Mouse (Mus musculus) bone marrow macrophage, adult 2 months (primary cell): ENCODE results near the gene Fkbp2. TPM values are rescaled to one million over a fixed set of nuclear protein-coding genes. Genes with fewer than 3 reads are reported as not detected.

Source experiments
- H3K27ac ChIP-seq: 2 replicates; pipeline ENCODE4 v1.5.1; 2012; ENCODE audit warnings: low read depth, low read length; ENCODE audit not compliant: insufficient read depth
- H3K4me1 ChIP-seq: 2 replicates; pipeline ENCODE4 v1.6.1; 2012; ENCODE audit warnings: low read length; ENCODE audit not compliant: control insufficient read depth, insufficient read depth
- H3K4me3 ChIP-seq: 2 replicates; pipeline ENCODE4 v1.5.1; 2012; ENCODE audit warnings: mild to moderate bottlenecking, low read length, moderate library complexity; ENCODE audit not compliant: insufficient read depth
- CTCF ChIP-seq: IDR thresholded peaks from 2 replicates; pipeline ENCODE4 v1.5.1; 2012; ENCODE audit warnings: low read depth, mild to moderate bottlenecking, low read length, moderate library complexity
- POLR2A ChIP-seq: IDR thresholded peaks from 2 replicates; pipeline ENCODE4 v1.6.1; 2012; ENCODE audit warnings: mild to moderate bottlenecking, low read depth, low read length, borderline replicate concordance
- polyA plus RNA-seq: library from polyadenylated mRNA; stranded (reverse); fragments of >200 nt; gene quantifications from 2 replicates; pipeline ENCODE4 v1.2.4, GENCODE M21; 2012; ENCODE audit not compliant: missing spikeins, insufficient read depth, insufficient read length

The Fkbp2 gene
- polyA plus RNA-seq, 1 experiment = 118 TPM

DNA sequence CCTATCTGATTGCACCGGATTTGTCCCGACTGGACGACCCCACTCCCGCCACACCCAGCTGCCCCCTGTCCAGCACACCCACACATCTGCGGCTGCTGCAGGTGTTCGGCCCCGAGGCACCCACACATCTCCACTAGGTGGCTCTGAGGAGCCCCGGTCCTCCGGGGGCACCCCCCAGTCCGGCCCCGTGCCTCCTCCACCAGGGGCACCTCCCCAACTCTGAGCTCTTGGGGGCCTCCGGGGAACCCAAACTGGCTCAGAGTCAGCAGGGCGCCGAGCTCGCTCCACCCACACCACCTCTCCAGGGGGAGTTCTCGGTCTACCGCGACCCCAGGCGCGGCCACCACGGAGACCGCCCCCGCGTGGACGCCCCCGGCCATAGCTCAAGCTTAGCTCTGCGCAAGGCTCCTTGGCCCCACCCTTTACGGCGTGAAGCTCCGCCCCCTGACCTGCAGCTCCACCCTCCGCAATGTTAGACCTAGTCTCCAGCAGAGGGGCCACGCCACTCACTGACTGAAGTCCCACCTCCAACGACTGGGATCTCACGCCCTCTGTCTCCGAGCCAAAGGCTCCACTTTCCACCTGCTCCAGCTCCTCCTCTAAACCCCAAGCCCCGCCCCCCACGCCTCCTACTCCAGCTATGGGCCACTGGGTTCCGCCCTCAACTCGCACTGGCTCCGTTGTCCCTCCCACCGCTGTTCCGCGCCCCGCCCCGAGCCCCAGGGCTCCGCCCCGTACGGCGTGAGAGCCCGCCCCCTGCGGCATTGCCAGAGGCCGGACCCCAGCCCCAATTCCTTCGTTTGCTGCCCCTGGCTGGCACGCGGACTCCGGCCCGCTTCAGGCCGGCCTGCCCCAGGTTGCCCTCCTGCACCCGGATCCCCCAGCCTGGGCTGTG, 568 bp downstream of the Fkbp2 start:
- Histone ChIP-seq H3K27ac (peak overlapping the region; percentile 81), H3K4me3 (peak overlapping the region; percentile 75), H3K4me1 (peaks cover 18% of the 10 kb centered on the region)
- peak; percentile 79 for TF ChIP-seq CTCF
- no peak for TF ChIP-seq POLR2A

DNA sequence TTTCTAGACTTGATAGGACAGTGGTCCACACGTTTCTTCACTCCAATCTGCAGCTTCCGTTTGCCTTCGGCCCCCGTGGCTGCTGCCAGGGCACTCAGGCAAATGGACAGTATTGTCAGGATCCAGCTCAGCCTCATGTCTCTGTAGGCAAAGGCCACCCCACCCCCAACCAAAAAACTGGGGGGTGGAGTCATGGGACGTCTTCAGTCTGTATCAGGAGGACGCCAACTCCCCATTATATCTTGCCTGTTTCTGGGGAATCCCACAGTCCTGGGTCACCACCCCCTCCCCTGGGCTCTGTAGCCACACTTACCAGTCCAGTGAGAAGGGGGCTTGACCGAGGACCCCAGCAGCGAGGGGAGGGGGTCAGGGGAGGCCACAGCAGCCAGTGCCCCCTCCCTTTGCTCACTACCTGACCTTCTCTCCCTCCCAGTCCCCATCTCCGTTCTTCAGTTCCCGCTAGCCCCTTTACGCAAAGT, 1.3 kb downstream of the Fkbp2 start:
- peaks cover 18% of the 10 kb centered on the region for H3K4me1 ChIP-seq
- H3K27ac ChIP-seq = peak overlapping the region; percentile 81
- TF ChIP-seq CTCF = no peak
- no peak for TF ChIP-seq POLR2A
- peak overlapping the region; percentile 74 for H3K4me3 ChIP-seq

DNA sequence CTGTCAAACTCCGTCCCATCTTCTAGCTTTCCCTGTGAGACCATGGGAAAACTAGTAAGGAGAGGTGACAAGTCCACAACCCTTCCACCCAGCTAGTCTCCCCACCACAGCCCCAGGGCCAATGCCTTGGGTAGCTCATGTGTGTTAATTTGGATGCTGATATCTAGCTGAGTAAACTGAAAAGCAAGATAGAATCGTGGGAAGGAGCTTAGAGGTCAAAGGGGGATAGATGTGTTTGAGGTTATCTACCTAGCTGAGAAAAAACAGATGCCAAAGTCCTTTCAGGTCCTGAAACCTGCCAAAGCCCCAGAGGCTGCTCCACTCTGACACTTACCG, 1.7 kb downstream of the Fkbp2 start:
- no peak for TF ChIP-seq POLR2A
- no peak for TF ChIP-seq CTCF
- Histone ChIP-seq H3K27ac (peak overlapping the region; percentile 81), H3K4me1 (peaks cover 22% of the 10 kb centered on the region), H3K4me3 (peak overlapping the region; percentile 74)

DNA sequence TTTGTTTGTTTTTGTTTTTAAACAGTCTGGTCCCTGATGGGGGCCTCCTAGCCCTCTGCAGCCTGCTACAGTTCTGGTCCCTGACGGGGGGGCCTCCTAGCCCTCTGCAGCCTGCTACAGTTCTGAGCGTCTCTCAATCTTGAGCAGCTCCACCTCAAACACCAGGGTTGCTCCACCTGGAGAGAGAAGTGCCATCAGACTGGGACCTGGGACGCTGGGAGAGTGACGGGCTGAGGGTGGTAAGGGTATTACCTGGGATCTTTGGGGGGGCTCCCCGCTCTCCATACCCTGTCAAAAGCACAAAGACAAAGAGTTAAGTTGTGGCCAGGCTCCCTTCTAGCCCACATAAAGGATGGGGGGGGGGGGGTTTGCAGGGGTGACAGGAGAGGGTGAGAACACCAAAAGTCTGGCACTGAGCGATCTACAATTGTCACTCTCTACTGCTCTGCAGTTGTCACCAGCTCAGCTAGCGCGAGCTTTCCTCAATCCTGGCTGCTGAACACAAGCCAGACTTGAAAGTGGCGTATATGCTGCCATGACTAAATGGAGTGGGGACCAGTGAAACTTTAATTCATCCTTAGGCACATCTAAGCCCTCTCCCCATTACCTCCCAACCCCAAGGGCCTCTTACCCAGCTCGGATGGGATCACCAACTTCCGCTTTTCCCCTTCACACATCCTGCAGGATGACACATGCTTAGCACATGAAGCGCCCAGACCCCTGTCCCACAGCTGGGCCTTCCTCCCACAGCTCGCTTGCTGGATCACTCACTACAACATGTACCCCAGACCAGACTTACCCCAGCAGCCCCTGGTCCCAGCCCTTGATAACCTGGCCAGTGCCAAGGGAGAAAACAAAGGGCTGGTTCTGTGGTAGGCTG, 2.3 kb downstream of the Fkbp2 start:
- peaks cover 22% of the 10 kb centered on the region for H3K4me1 ChIP-seq
- peak overlapping the region; percentile 74 for H3K4me3 ChIP-seq
- TF ChIP-seq POLR2A (no peak), CTCF (no peak)
- H3K27ac ChIP-seq = peak overlapping the region; percentile 81

DNA sequence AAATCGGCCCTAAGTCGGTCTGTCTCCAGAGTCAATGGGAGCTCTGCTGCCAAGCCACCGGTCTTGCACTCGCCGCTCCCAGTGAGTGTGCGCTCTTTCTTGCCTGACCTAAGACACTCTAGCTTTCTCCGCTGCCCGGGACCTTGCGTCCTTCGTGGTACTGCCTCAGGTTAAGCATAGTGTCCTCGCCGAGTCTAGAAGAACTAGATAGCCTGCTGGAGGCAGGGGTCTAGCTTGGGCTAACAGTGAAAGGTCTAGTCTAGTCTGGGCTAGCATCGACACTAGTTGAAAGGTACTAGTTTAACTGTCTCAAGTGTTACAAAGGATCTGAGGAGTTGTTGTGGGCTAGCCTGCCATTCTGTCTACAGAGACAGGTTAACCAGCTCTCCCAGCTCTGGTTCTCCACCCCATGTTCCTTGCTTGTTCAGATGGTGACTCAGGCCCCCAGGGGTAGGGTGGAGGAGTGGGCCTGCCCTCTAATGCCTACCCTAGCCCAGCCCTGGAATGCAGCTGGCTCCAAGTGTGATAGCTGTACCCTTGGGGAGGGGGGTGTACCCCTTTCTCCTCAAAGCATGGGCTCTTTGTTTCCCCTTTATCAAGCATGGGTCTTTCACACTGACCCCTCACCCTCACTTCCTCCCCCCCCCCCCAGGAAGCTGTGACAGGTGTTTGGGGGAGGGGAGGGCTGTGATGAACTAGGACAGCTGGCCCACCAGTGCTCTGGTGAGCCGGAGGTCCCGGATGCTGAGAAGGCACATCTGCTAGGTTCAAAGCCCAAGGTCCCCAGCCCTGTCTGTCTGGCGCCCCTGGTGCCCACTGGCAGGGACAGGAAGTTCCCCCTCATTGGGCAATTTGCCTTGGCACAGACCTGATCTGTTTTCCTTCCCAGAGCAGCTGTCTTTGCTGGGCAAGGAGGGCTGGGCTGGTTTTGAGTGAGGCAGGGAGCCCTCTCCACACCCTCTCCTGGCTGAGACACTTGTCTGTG, 4.5 kb downstream of the Fkbp2 start, which contains the start of gene Plcb3:
Plcb3 (minus strand) TSS at position 934 of the 985 bp plus-strand sequence.
- Histone ChIP-seq H3K4me1 (peaks cover 25% of the 10 kb centered on the region), H3K27ac (peak within 1 kb of the TSS; percentile 64), H3K4me3 (peak within 1 kb of the TSS; percentile 65)
- TF ChIP-seq POLR2A (no peak), CTCF (no peak)

DNA sequence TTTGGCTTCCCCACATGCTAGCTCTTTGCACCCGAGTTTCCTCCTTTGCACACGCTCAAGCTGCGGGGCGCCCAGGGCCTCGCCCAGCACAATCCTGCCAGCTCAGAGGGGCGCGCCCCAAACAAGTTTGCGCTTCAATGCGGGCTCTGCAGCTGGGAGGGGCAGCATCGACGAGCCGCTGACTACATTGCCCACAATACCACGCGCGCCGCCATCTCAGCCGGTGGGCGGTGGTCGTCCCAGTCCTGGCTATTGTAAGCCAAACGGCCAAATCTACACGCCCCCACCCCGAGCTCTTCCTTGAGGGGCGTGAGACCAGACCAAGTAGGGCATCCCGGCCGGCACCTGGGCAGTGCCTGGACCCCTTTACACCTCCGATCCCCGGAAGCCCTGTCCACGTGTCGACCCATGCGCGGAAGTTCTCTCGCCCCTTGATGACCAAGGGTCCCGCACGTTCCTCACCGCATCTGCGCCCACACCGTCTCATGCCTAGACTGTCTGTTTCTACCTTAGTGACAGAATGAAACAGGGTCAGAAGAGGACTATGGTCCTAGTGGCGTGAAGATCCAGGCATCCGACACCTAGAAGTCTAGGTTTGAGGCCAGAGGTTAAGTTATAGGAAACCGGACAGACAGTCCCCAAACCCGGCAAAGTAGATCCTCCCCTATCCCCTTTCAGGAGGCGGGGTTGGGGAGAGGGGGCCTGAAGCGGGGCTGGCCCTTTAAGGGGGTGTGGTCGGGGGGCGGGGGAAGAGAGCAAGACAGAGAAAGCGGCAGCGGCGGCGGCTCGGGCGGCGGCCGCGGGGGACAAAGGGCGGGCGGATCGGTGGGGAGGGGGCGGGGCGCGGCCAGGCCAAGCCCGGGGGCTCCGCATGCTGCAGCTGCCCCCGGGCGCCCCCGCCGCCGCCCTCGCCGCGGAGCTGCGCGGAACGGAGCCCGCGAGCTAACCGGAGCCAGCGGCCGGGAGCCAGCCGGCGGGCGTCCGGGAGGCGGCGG, 5.8 kb downstream of the Fkbp2 start, which contains the start of gene Ppp1r14b:
Ppp1r14b (plus strand) TSS at position 758 of the 995 bp plus-strand sequence.
- Histone ChIP-seq H3K4me1 (peaks cover 29% of the 10 kb centered on the region), H3K4me3 (peak within 1 kb of the TSS; percentile 74), H3K27ac (peak within 1 kb of the TSS; percentile 75)
- no peak for TF ChIP-seq CTCF
- no peak for TF ChIP-seq POLR2A

DNA sequence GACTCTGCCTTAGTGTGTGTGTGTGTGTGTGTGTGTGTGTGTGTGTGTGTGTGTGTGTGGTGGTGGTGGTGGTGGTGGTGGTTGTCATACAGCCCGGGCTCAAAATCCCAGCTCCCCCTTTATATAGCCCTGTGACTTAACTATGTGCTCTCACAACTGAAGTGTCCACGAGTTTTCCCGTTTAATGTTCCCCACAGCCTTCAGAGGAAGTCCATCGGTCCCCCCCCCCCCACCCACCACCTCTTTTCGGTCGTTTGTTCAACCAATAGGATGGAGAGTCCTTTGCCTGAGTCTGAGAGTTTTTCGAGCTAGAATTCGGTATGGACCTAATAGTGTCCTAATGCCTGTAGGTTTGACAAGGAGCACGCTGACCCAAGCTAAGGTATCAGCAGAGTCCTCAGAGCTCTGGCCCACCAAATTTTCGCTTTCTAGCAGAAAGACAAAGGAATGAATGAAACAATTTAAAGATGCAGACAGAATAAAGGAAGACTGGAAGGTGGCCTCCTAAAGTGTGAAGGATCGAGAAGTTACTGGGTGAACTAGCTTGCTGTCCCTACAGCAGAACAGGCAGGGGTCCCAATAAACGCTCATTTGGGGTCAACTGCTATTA, 6.6 kb downstream of the Fkbp2 start:
- peak overlapping the region; percentile 74 for H3K4me3 ChIP-seq
- peak overlapping the region; percentile 52 for H3K27ac ChIP-seq
- TF ChIP-seq CTCF (no peak), POLR2A (no peak)
- peaks cover 29% of the 10 kb centered on the region for H3K4me1 ChIP-seq

DNA sequence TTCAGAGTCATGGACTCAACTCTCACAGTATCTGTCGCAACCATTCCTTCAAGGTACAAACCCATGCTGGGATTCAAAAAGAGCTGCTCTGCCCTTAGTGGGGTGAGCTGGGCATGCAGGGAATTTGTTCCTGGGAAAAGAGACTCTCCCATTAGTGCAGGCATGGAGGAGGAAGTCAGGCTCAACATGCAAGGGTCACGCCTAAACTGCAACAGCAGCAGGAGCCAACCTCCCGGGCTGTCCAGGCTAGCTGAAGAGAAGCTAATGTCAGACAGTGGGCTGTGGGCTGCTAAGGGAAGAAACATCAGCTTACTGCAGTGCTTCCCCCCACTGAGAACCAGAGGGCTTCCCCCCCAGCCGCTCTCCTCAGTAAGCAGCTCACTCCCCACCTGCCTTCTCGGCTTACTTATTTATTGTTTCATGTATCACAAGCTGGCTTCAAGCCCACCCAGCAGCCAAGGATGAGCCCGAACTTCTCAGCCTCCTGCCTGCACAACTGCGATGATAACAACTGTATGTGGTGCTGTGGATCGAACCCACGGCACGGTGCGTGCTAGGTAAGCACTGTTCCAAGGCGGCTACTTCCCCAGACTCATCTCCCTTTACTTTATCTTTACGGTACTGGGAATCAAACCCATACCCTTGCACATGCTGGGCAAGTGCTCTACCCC, 7.9 kb downstream of the Fkbp2 start:
- Histone ChIP-seq H3K27ac (no peak overlapping the region), H3K4me1 (peaks cover 24% of the 10 kb centered on the region), H3K4me3 (no peak overlapping the region)
- TF ChIP-seq CTCF (no peak), POLR2A (no peak)
